Mouse (Mus musculus): ENCODE measurements around the gene Immp2l. TPM values are rescaled to one million over a fixed set of nuclear protein-coding genes. Genes with fewer than 3 reads are reported as not detected.

Gene Immp2l
- polyA plus RNA-seq, 1 experiment from 2014 or later = 8.0 TPM

GRCm38 (mm10) chr12:41223686-41224085, 199.8 kb downstream of the Immp2l start:
- no peak for ATAC-seq (ENCODE audit: low FRiP score)
- Histone ChIP-seq H3K9ac (no peak overlapping the region), H3K27me3 (no peaks in the 10 kb centered on the region), H3K4me2 (no peak overlapping the region), H3K36me3 (replicated peaks) (no peaks in the 10 kb centered on the region), H3K4me1 (no peaks in the 10 kb centered on the region), H3K4me3 (replicated peaks) (no peak overlapping the region), H3K27ac (no peak overlapping the region), H3K9me3 (no peaks in the 10 kb centered on the region)
- WGBS = 77% methylated on average over 1 of the region's 1 CpGs

GRCm38 (mm10) chr12:41224538-41224937, 200.6 kb downstream of the Immp2l start:
- Histone ChIP-seq H3K9ac (no peak overlapping the region), H3K4me1 (no peaks in the 10 kb centered on the region), H3K27me3 (no peaks in the 10 kb centered on the region), H3K36me3 (replicated peaks) (no peaks in the 10 kb centered on the region), H3K27ac (no peak overlapping the region), H3K4me3 (replicated peaks) (no peak overlapping the region), H3K9me3 (no peaks in the 10 kb centered on the region), H3K4me2 (no peak overlapping the region)
- ATAC-seq (ENCODE audit: low FRiP score) = 0 out of 2 replicates have a peak, but pooled peaks have one; percentile 3
- 53% methylated on average over 4 of the region's 4 CpGs for WGBS

GRCm38 (mm10) chr12:41231966-41232365, 208.1 kb downstream of the Immp2l start:
- H3K36me3 ChIP-seq (replicated peaks) = no peaks in the 10 kb centered on the region
- 50% methylated on average over 2 of the region's 2 CpGs for WGBS
- H3K4me2 ChIP-seq = no peak overlapping the region
- H3K27me3 ChIP-seq = no peaks in the 10 kb centered on the region
- no peak overlapping the region for H3K27ac ChIP-seq
- H3K9ac ChIP-seq = no peak overlapping the region
- H3K4me3 ChIP-seq (replicated peaks) = no peak overlapping the region
- no peak for ATAC-seq (ENCODE audit: low FRiP score)
- H3K4me1 ChIP-seq = no peaks in the 10 kb centered on the region
- no peaks in the 10 kb centered on the region for H3K9me3 ChIP-seq

GRCm38 (mm10) chr12:41237880-41238279, 214.0 kb downstream of the Immp2l start:
- Histone ChIP-seq H3K4me3 (replicated peaks) (no peak overlapping the region), H3K4me2 (no peak overlapping the region), H3K27me3 (no peaks in the 10 kb centered on the region), H3K9me3 (no peaks in the 10 kb centered on the region), H3K36me3 (replicated peaks) (no peaks in the 10 kb centered on the region), H3K9ac (no peak overlapping the region), H3K27ac (no peak overlapping the region), H3K4me1 (no peaks in the 10 kb centered on the region)
- no peak for ATAC-seq (ENCODE audit: low FRiP score)
- WGBS = 77% methylated on average over 3 of the region's 3 CpGs

GRCm38 (mm10) chr12:41241221-41241620, 217.3 kb downstream of the Immp2l start:
- Histone ChIP-seq H3K9ac (no peak overlapping the region), H3K9me3 (no peaks in the 10 kb centered on the region), H3K4me2 (no peak overlapping the region), H3K27me3 (no peaks in the 10 kb centered on the region), H3K27ac (no peak overlapping the region), H3K4me1 (no peaks in the 10 kb centered on the region), H3K36me3 (replicated peaks) (no peaks in the 10 kb centered on the region), H3K4me3 (replicated peaks) (no peak overlapping the region)
- no peak for ATAC-seq (ENCODE audit: low FRiP score)
- 88% methylated on average over 2 of the region's 2 CpGs for WGBS

GRCm38 (mm10) chr12:41248254-41248653, 224.4 kb downstream of the Immp2l start:
- H3K4me2 ChIP-seq = no peak overlapping the region
- no peak for ATAC-seq (ENCODE audit: low FRiP score)
- no peak overlapping the region for H3K9ac ChIP-seq
- no peak overlapping the region for H3K27ac ChIP-seq
- no peaks in the 10 kb centered on the region for H3K4me1 ChIP-seq
- 97% methylated on average over 1 of the region's 1 CpGs for WGBS
- no peaks in the 10 kb centered on the region for H3K27me3 ChIP-seq
- no peaks in the 10 kb centered on the region for H3K36me3 ChIP-seq (replicated peaks)
- H3K9me3 ChIP-seq = no peaks in the 10 kb centered on the region
- H3K4me3 ChIP-seq (replicated peaks) = no peak overlapping the region

GRCm38 (mm10) chr12:41250123-41250522, 226.2 kb downstream of the Immp2l start:
- H3K9ac ChIP-seq = no peak overlapping the region
- H3K27me3 ChIP-seq = no peaks in the 10 kb centered on the region
- no peak overlapping the region for H3K27ac ChIP-seq
- no peak overlapping the region for H3K4me2 ChIP-seq
- whole genome bisulfite sequencing = 90% methylated on average over 3 of the region's 3 CpGs
- ATAC-seq (ENCODE audit: low FRiP score) = no peak
- no peaks in the 10 kb centered on the region for H3K9me3 ChIP-seq
- no peak overlapping the region for H3K4me3 ChIP-seq (replicated peaks)
- H3K36me3 ChIP-seq (replicated peaks) = no peaks in the 10 kb centered on the region
- H3K4me1 ChIP-seq = no peaks in the 10 kb centered on the region

- H3K4me2 ChIP-seq = no peak overlapping the region
- H3K4me1 ChIP-seq = no peaks in the 10 kb centered on the region
- 28% methylated on average over 2 of the region's 2 CpGs for WGBS
- H3K9ac ChIP-seq = no peak overlapping the region
- H3K27ac ChIP-seq = no peak overlapping the region
- H3K4me3 ChIP-seq (replicated peaks) = no peak overlapping the region
- H3K36me3 ChIP-seq (replicated peaks) = no peaks in the 10 kb centered on the region
- H3K27me3 ChIP-seq = no peaks in the 10 kb centered on the region
- no peaks in the 10 kb centered on the region for H3K9me3 ChIP-seq
- ATAC-seq (ENCODE audit: low FRiP score) = no peak
Measured at GRCm38 (mm10) chr12:41257905-41258304, 234.0 kb downstream of the Immp2l start.

- Histone ChIP-seq H3K36me3 (replicated peaks) (no peaks in the 10 kb centered on the region), H3K4me3 (replicated peaks) (no peak overlapping the region), H3K27me3 (no peaks in the 10 kb centered on the region), H3K9ac (no peak overlapping the region), H3K27ac (no peak overlapping the region), H3K9me3 (no peaks in the 10 kb centered on the region), H3K4me1 (no peaks in the 10 kb centered on the region), H3K4me2 (no peak overlapping the region)
- no peak for ATAC-seq (ENCODE audit: low FRiP score)
- 75% methylated on average over 2 of the region's 2 CpGs for WGBS
Measured at GRCm38 (mm10) chr12:41259608-41260007, 235.7 kb downstream of the Immp2l start.

GRCm38 (mm10) chr12:41274136-41274535, 250.2 kb downstream of the Immp2l start:
- WGBS = 95% methylated on average over 8 of the region's 8 CpGs
- Histone ChIP-seq H3K36me3 (replicated peaks) (no peaks in the 10 kb centered on the region), H3K4me2 (no peak overlapping the region), H3K27ac (no peak overlapping the region), H3K9ac (no peak overlapping the region), H3K27me3 (no peaks in the 10 kb centered on the region), H3K4me1 (no peaks in the 10 kb centered on the region), H3K4me3 (replicated peaks) (no peak overlapping the region), H3K9me3 (no peaks in the 10 kb centered on the region)
- ATAC-seq (ENCODE audit: low FRiP score) = 0 out of 2 replicates have a peak, but pooled peaks have one; percentile 53

- 54% methylated on average over 3 of the region's 3 CpGs for WGBS
- Histone ChIP-seq H3K27me3 (no peaks in the 10 kb centered on the region), H3K4me3 (replicated peaks) (no peak overlapping the region), H3K9me3 (no peaks in the 10 kb centered on the region), H3K36me3 (replicated peaks) (no peaks in the 10 kb centered on the region), H3K27ac (no peak overlapping the region), H3K9ac (no peak overlapping the region), H3K4me2 (no peak overlapping the region), H3K4me1 (no peaks in the 10 kb centered on the region)
- no peak for ATAC-seq (ENCODE audit: low FRiP score)
Measured at GRCm38 (mm10) chr12:41275361-41275760, 251.5 kb downstream of the Immp2l start.

GRCm38 (mm10) chr12:41277896-41278295, 254.0 kb downstream of the Immp2l start:
- Histone ChIP-seq H3K4me2 (no peak overlapping the region), H3K36me3 (replicated peaks) (no peaks in the 10 kb centered on the region), H3K27me3 (no peaks in the 10 kb centered on the region), H3K9me3 (no peaks in the 10 kb centered on the region), H3K4me3 (replicated peaks) (no peak overlapping the region), H3K4me1 (no peaks in the 10 kb centered on the region), H3K27ac (no peak overlapping the region), H3K9ac (no peak overlapping the region)
- ATAC-seq (ENCODE audit: low FRiP score) = no peak
- WGBS = 95% methylated on average over 1 of the region's 1 CpGs

- WGBS = 87% methylated on average over 3 of the region's 3 CpGs
Measured at GRCm38 (mm10) chr12:41289047-41289446, 265.2 kb downstream of the Immp2l start.

More at GRCm38 (mm10) chr12:41289047-41289446, 265.2 kb downstream of the Immp2l start:
- no peaks in the 10 kb centered on the region for H3K36me3 ChIP-seq (replicated peaks)
- no peak for ATAC-seq (ENCODE audit: low FRiP score)
- H3K4me1 ChIP-seq = no peaks in the 10 kb centered on the region
- no peak overlapping the region for H3K9ac ChIP-seq
- no peak overlapping the region for H3K27ac ChIP-seq
- no peak overlapping the region for H3K4me2 ChIP-seq
- H3K27me3 ChIP-seq = no peaks in the 10 kb centered on the region
- H3K9me3 ChIP-seq = no peaks in the 10 kb centered on the region
- H3K4me3 ChIP-seq (replicated peaks) = no peak overlapping the region

Data from forebrain, embryonic 12.5 days (tissue).